Mouse (Mus musculus) lung, adult 2 months (tissue): ENCODE measurements around the gene Sf3a2. TPM values are rescaled to one million over a fixed set of nuclear protein-coding genes. Genes with fewer than 3 reads are reported as not detected.

Experiments used
- DNase-seq: peaks from one replicate; pipeline ENCODE4 v3.0.0; 2022
- H3K4me1 ChIP-seq: fragments of 200-500 bp; 2 replicates; pipeline ENCODE4 v1.6.1; 2011; ENCODE audit warnings: low read length; ENCODE audit not compliant: control insufficient read depth, insufficient read depth
- H3K4me3 ChIP-seq: fragments of 200-500 bp; replicated peaks from 2 replicates; pipeline ENCODE3; 2011; ENCODE audit warnings: low read depth, mild to moderate bottlenecking, control low read depth, low read length; ENCODE audit errors: extremely low read depth
- CTCF ChIP-seq: fragments of 200-500 bp; IDR thresholded peaks from 2 replicates; pipeline ENCODE4 v1.5.1; 2011; ENCODE audit warnings: mild to moderate bottlenecking, low read length, control low read depth; ENCODE audit not compliant: insufficient read depth
- POLR2A ChIP-seq: fragments of 200-500 bp; IDR thresholded peaks from 2 replicates; pipeline ENCODE4 v1.6.1; 2011; ENCODE audit warnings: low read depth, mild to moderate bottlenecking, control low read depth, low read length, borderline replicate concordance; ENCODE audit errors: extremely low read depth
- WGBS: fragments of 180-500 bp; shearing (Covaris S2); methylation state at CpG from one replicate; pipeline ENCODE4 v1.1.7; 2018; 5-methylcytosine and 5-hydroxymethylcytosine counted together
- polyA plus RNA-seq: library from polyadenylated mRNA; depleted of rRNA; stranded (reverse); fragments of >200 nt; gene quantifications from 2 replicates; pipeline ENCODE4 v1.2.3, GENCODE M21; 2012

Sf3a2 gene
- polyA plus RNA-seq, 1 experiment, result 35.7 TPM

DNA sequence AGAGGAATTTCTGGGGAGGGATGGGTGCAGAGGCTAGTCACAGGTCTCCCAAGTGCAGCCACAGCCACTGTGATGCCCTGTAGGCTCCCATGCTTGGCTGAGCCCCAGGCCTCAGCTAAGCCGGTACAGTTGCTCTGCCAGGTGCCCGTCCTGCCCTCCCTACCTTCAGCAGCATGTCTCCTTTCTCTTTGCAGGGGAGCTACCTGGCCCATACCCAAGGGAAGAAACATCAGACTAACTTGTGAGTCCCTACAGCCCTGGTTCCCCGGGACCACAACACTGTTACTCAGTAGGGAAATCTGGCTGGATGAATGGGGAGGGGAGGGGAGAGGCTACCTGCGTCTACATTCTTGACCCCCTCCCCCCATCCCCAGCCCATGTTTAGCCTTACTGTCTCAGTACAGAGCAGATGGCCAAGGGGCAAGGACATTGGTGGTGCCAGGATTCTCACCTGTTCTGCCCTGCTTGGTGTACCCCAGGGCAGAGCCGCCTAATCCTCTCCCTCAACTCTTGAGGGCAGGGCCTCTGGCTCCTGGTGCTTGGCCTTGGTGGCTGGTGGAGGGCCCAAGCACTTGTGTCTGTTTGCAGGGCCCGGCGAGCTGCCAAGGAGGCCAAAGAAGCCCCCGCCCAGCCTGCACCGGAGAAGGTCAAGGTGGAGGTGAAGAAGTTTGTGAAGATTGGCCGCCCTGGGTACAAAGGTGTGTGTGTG lies 4.4 kb downstream of the Sf3a2 start:
- DNase-seq, result no peak
- Histone ChIP-seq H3K4me3 (no peak overlapping the region), H3K4me1 (peaks cover 13% of the 10 kb centered on the region)
- no peak for TF ChIP-seq CTCF
- TF ChIP-seq POLR2A, result no peak
- WGBS, result 80% methylated on average over 10 of the region's 10 CpGs

DNA sequence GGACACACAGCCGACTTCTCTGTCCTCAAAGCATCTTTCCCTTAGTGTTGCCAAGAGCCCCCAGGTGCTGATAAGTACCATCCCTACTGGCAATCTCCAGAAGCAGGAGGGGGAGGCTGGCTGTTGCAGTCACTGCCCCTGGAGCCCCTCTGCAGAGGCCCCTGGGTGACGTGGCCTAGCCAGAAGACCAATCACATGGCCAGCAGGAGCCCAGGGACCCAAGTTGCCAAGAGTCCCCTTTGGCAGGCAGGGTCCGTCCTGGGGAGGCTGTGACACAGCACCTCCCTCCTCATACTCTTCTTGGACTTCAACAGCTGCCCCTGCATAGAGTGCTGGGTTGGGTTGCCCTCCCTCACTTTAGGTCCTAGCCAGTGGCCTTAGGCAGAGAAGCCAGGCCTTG lies 5.0 kb downstream of the Sf3a2 start:
- TF ChIP-seq POLR2A (no peak), CTCF (no peak)
- no peak for DNase-seq
- no peak overlapping the region for H3K4me3 ChIP-seq
- 74% methylated on average over 3 of the region's 3 CpGs for WGBS
- peaks cover 12% of the 10 kb centered on the region for H3K4me1 ChIP-seq

DNA sequence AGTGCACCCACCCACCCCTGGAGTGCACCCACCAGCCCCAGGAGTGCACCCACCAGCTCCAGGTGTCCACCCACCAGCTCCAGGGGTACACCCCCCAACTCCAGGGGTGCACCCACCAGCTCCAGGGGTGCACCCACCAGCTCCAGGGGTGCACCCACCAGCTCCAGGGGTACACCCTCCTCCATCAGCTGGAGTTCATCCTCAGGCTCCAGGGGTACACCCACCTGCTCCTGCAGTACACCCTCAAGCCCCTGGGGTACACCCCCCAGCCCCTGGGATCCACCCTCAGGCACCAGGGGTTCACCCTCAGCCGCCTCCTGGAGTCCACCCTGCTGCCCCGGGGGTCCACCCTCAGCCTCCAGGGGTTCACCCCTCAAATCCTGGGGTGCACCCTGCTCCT lies 6.3 kb downstream of the Sf3a2 start:
- DNase-seq, result no peak
- Histone ChIP-seq H3K4me3 (no peak overlapping the region), H3K4me1 (peaks cover 10% of the 10 kb centered on the region)
- WGBS, result 96% methylated on average over 2 of the region's 2 CpGs
- TF ChIP-seq POLR2A, result no peak
- no peak for TF ChIP-seq CTCF

DNA sequence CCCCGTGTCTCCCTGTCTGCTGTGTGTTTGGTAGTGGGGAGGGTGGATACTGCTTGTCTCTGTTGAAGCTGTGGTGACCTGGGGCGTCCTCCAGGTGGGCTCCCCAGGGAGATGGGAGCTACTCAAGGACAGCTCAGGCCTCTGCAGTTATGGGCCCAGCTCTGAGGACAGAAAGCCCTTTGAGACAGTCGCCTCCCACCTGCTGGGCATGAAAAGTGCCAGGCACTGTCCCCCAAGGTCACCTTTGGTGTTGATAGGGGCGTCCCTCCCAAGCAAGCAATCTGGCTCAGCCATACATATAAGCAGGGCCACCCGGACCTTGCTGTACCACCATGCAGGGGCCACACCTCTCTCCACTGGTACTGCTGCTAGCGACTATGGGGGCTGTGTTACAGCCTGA lies 6.9 kb downstream of the Sf3a2 start, which contains the start of gene Amh:
Amh (plus strand) TSS at position 328 of the 400 bp plus-strand sequence.
- Histone ChIP-seq H3K4me3 (no peak within 1 kb of the TSS), H3K4me1 (peaks cover 5% of the 10 kb centered on the region; the same call in 1 of the 2 replicates)
- TF ChIP-seq POLR2A, result no peak
- no peak for TF ChIP-seq CTCF
- WGBS, result 77% methylated on average over 6 of the region's 6 CpGs
- no peak for DNase-seq

DNA sequence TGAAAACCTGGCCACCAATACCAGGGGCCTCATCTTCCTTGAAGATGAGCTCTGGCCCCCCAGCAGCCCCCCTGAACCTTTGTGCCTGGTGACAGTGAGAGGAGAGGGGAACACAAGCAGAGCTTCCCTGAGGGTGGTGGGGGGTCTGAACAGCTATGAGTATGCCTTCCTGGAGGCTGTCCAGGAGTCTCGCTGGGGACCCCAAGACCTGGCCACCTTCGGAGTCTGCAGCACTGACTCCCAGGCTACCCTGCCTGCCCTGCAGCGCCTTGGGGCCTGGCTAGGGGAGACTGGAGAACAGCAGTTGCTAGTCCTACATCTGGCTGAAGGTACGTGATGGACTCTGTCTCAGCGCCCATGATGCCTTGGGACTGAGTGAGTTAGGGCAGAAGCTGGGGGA lies 7.3 kb downstream of the Sf3a2 start:
- 91% methylated on average over 5 of the region's 5 CpGs for WGBS

DNA sequence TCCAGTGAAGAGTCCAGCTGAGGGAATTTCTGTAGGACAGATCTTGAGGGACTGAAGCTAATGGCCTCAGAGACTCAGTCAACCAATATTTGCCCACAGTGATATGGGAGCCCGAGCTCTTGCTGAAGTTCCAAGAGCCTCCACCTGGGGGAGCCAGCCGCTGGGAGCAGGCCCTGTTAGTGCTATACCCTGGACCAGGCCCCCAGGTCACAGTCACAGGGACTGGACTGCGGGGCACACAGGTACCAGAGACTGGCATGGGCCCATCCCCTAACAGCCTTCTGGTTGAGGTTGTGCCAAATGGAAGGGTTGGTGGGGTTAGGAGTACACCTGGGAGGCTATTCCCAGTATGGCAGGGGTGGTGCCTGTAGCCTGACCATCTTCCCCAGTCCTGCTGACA lies 7.9 kb downstream of the Sf3a2 start:
- 0 out of 2 replicates have a peak, but pooled peaks cover 3% of the 10 kb centered on the region for H3K4me1 ChIP-seq
- DNase-seq, result peak; percentile 68
- WGBS, result 15% methylated on average over 3 of the region's 3 CpGs
- no peak overlapping the region for H3K4me3 ChIP-seq
- TF ChIP-seq POLR2A (no peak), CTCF (peak; percentile 50; the same call in 1 of the 2 replicates)

More for the DNA sequence above, 7.3 kb downstream of the Sf3a2 start:
- no peak overlapping the region for H3K4me3 ChIP-seq
- no peak for TF ChIP-seq CTCF
- H3K4me1 ChIP-seq, result 0 out of 2 replicates have a peak, but pooled peaks cover 3% of the 10 kb centered on the region
- no peak for DNase-seq

DNA sequence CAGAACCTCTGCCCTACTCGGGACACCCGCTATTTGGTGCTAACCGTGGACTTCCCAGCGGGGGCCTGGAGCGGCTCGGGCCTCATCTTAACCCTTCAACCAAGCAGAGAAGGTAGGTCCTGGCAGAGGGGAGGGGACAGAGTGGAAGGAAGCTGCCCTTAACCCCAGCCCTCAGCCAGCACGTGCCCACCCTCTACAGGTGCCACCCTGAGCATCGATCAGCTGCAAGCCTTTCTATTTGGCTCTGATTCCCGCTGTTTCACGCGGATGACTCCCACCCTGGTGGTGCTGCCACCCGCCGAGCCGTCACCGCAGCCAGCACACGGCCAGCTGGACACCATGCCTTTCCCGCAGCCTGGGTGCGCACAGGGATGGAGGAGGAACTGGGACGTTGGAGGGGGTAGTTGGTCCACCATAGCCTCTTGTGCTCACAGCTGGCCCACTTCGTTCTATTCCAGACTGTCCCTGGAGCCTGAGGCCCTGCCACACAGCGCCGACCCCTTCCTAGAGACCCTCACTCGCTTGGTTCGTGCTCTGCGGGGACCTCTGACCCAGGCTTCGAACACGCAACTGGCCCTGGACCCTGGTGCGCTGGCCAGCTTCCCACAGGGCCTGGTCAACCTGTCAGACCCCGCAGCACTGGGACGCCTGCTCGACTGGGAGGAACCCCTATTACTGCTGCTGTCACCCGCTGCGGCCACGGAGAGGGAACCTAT lies 8.5 kb downstream of the Sf3a2 start:
- 54% methylated on average over 34 of the region's 34 CpGs for WGBS
- H3K4me3 ChIP-seq, result no peak overlapping the region

DNA sequence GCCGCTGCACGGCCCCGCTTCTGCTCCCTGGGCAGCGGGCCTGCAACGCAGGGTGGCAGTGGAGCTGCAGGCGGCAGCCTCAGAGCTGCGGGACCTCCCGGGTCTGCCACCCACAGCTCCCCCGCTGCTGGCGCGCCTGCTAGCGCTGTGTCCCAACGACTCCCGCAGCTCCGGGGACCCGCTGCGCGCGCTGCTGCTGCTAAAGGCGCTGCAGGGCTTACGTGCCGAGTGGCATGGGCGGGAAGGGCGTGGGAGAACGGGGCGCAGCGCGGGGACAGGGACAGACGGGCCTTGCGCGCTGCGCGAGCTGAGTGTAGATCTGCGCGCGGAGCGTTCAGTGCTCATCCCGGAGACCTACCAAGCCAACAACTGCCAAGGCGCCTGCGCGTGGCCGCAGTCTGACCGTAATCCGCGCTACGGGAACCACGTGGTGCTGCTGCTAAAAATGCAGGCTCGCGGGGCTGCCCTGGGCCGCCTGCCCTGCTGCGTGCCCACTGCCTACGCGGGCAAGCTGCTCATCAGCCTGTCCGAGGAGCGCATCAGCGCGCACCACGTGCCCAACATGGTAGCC lies 9.1 kb downstream of the Sf3a2 start:
- TF ChIP-seq CTCF, result no peak
- no peak for TF ChIP-seq POLR2A
- WGBS, result 2% methylated on average over 58 of the region's 58 CpGs
- peak; percentile 51 for DNase-seq
- peak overlapping the region; percentile 58 for H3K4me3 ChIP-seq
- 0 out of 2 replicates have a peak, but pooled peaks cover 3% of the 10 kb centered on the region for H3K4me1 ChIP-seq

More for the DNA sequence above, 8.5 kb downstream of the Sf3a2 start:
- no peak for DNase-seq
- TF ChIP-seq POLR2A (no peak), CTCF (no peak)
- H3K4me1 ChIP-seq, result 0 out of 2 replicates have a peak, but pooled peaks cover 3% of the 10 kb centered on the region

DNA sequence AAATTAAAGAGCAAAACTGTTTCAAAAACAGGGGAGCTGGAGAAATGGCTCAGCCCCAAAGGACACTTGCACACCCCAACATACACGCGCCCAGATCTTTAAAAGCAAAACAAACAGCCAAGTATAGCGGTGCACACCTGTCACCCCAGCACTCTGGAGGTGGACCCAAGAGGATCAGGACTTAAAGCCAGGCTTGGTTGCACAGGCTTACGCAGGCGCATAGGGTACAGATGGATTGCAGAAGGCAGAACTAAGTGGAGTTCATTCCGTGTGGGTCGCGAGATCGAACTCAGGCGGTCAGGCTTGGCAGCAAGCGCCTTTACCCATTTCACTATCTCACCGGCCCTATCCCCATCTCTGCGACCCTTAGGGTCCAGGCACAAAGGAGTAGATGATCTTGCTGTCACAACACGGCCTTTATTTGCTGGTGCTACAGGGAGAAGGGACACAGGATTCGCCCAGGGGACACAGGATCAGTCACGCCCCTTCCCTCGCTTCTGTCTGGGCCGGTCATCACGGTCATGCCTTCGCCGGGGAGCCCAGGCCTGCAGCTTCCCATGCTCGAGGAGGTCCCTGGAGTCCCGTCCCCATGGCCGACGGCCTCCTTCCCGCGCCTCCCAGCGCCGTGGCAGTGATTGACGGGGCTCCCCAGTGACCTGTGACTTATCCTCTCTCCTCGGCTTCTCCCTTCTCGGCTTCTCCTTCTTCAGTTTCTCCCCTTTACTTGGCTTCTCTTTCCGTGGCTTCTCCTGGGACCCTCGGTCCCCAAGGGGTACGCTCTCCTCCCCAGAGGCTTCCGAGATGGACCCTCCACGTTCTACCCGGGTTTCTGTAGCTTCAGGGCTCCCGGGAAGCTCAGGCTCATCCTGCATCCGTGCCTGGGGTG lies 10.3 kb downstream of the Sf3a2 start:
- TF ChIP-seq CTCF (no peak), POLR2A (no peak)
- 0 out of 2 replicates have a peak, but pooled peaks cover 3% of the 10 kb centered on the region for H3K4me1 ChIP-seq
- DNase-seq, result no peak
- 23% methylated on average over 40 of the region's 40 CpGs for WGBS
- H3K4me3 ChIP-seq, result no peak overlapping the region
